Mouse (Mus musculus) kidney, embryonic 15.5 days (tissue): ENCODE measurements at regions not wholly inside any gene's neighbourhood (a gene's known extent, or its start where the extent isn't known, plus 50 kb on each side); places are given as distances from the start of the nearest gene placed in this dataset.

Experiments used
- ATAC-seq: fragments of 200-750 bp; cut with Nextera tagmentation; replicated peaks from 2 replicates; pipeline ENCODE4 v1.8.0; 2017; ENCODE audit warnings: moderate TSS enrichment; ENCODE audit not compliant: low FRiP score
- H3K27ac ChIP-seq: fragments of 300-500 bp; sonication (generic); 2 replicates; pipeline ENCODE4 v1.5.1; 2015; ENCODE audit warnings: mild to moderate bottlenecking, inconsistent platforms
- H3K27me3 ChIP-seq: fragments of 300-500 bp; sonication (generic); 2 replicates; pipeline ENCODE4 v1.6.1; 2015; ENCODE audit warnings: inconsistent platforms
- H3K36me3 ChIP-seq: fragments of 300-500 bp; sonication (generic); 2 replicates; pipeline ENCODE4 v1.6.1; 2015; ENCODE audit warnings: inconsistent platforms
- H3K4me1 ChIP-seq: fragments of 300-500 bp; sonication (generic); 2 replicates; pipeline ENCODE4 v1.6.1; 2015; ENCODE audit warnings: inconsistent platforms
- H3K4me2 ChIP-seq: fragments of 300-500 bp; sonication (generic); 2 replicates; pipeline ENCODE4 v1.6.1; 2015; ENCODE audit warnings: moderate library complexity, mild to moderate bottlenecking, inconsistent platforms
- H3K4me3 ChIP-seq: fragments of 300-500 bp; sonication (generic); replicated peaks from 2 replicates; pipeline ENCODE4 v1.5.1; 2015; ENCODE audit warnings: mild to moderate bottlenecking, inconsistent platforms
- H3K9ac ChIP-seq: fragments of 300-500 bp; sonication (generic); 2 replicates; pipeline ENCODE4 v1.6.1; 2015; ENCODE audit warnings: mild to moderate bottlenecking, inconsistent platforms
- H3K9me3 ChIP-seq: fragments of 300-500 bp; sonication (generic); replicated peaks from 2 replicates; pipeline ENCODE4 v1.6.1; 2016; ENCODE audit warnings: inconsistent platforms
- WGBS: fragments of 180-500 bp; shearing (Covaris S2); methylation state at CpG from one replicate; pipeline ENCODE4 v1.1.7; 2015; ENCODE audit warnings: mixed read lengths; 5-methylcytosine and 5-hydroxymethylcytosine counted together

- WGBS, result 90% methylated on average over 5 of the region's 5 CpGs
- no peak overlapping the region for H3K4me3 ChIP-seq
- no peak for ATAC-seq
Observed at GRCm38 (mm10) chr15:87405689-87406088, 138.4 kb upstream of the Fam19a5 start.

GRCm38 (mm10) chr15:87411978-87412377 lies 132.1 kb upstream of the Fam19a5 start:
- no peaks in the 10 kb centered on the region for H3K9me3 ChIP-seq
- no peak overlapping the region for H3K9ac ChIP-seq

More at GRCm38 (mm10) chr15:87405689-87406088, 138.4 kb upstream of the Fam19a5 start:
- Histone ChIP-seq H3K9ac (no peak overlapping the region), H3K4me1 (no peaks in the 10 kb centered on the region), H3K27ac (no peak overlapping the region), H3K27me3 (no peaks in the 10 kb centered on the region), H3K9me3 (no peaks in the 10 kb centered on the region), H3K36me3 (no peaks in the 10 kb centered on the region), H3K4me2 (no peak overlapping the region)

GRCm38 (mm10) chr15:87415996-87416395 lies 128.1 kb upstream of the Fam19a5 start:
- H3K9me3 ChIP-seq, result no peaks in the 10 kb centered on the region
- no peak for ATAC-seq
- no peak overlapping the region for H3K9ac ChIP-seq
- H3K27me3 ChIP-seq, result no peaks in the 10 kb centered on the region
- no peak overlapping the region for H3K27ac ChIP-seq
- H3K4me1 ChIP-seq, result no peaks in the 10 kb centered on the region
- WGBS, result 88% methylated on average over 7 of the region's 7 CpGs
- no peak overlapping the region for H3K4me3 ChIP-seq
- no peaks in the 10 kb centered on the region for H3K36me3 ChIP-seq
- H3K4me2 ChIP-seq, result no peak overlapping the region

More at GRCm38 (mm10) chr15:87411978-87412377, 132.1 kb upstream of the Fam19a5 start:
- 43% methylated on average over 12 of the region's 12 CpGs for WGBS
- no peak overlapping the region for H3K4me2 ChIP-seq
- H3K36me3 ChIP-seq, result no peaks in the 10 kb centered on the region
- no peaks in the 10 kb centered on the region for H3K27me3 ChIP-seq
- no peak for ATAC-seq
- H3K27ac ChIP-seq, result no peak overlapping the region
- H3K4me3 ChIP-seq, result no peak overlapping the region
- no peaks in the 10 kb centered on the region for H3K4me1 ChIP-seq

GRCm38 (mm10) chr15:87421743-87422142 lies 122.4 kb upstream of the Fam19a5 start:
- H3K4me3 ChIP-seq, result no peak overlapping the region
- no peak overlapping the region for H3K27ac ChIP-seq
- H3K27me3 ChIP-seq, result no peaks in the 10 kb centered on the region
- ATAC-seq, result no peak
- no peak overlapping the region for H3K4me2 ChIP-seq
- H3K9me3 ChIP-seq, result no peaks in the 10 kb centered on the region
- H3K9ac ChIP-seq, result no peak overlapping the region
- no peaks in the 10 kb centered on the region for H3K36me3 ChIP-seq
- 82% methylated on average over 4 of the region's 4 CpGs for WGBS
- H3K4me1 ChIP-seq, result no peaks in the 10 kb centered on the region

DNA sequence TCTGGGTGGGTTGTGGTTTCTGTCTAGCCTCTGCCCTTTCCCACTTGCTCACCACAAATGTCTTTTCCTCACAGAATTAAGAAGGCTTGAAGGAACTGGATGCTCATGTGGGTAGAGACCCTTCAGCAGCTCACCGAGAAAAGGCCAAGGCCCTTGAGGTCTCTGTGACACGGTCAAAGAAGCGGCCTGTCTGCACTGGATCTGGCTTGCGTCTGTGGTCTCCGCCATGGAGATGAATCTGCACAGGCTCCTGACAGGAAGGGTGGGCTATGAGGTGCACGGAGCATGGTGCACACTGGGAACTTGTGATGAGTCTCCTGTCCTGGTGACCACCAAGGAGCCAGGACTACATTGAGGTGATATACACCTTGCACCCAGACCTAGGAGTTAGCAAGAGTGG lies 110.8 kb upstream of the Fam19a5 start:
- Histone ChIP-seq H3K4me1 (no peaks in the 10 kb centered on the region), H3K27ac (no peak overlapping the region), H3K4me2 (no peak overlapping the region), H3K9ac (no peak overlapping the region), H3K27me3 (no peaks in the 10 kb centered on the region), H3K9me3 (no peaks in the 10 kb centered on the region), H3K36me3 (no peaks in the 10 kb centered on the region), H3K4me3 (no peak overlapping the region)
- 89% methylated on average over 6 of the region's 6 CpGs for WGBS
- ATAC-seq, result no peak

- Histone ChIP-seq H3K27me3 (no peaks in the 10 kb centered on the region), H3K4me2 (no peak overlapping the region), H3K9ac (no peak overlapping the region), H3K4me1 (no peaks in the 10 kb centered on the region), H3K36me3 (no peaks in the 10 kb centered on the region), H3K4me3 (no peak overlapping the region), H3K27ac (no peak overlapping the region), H3K9me3 (no peaks in the 10 kb centered on the region)
- WGBS, result 92% methylated on average over 12 of the region's 12 CpGs
- ATAC-seq, result no peak
Observed at GRCm38 (mm10) chr15:87433901-87434300, 110.2 kb upstream of the Fam19a5 start.

GRCm38 (mm10) chr15:87435566-87435965 lies 108.5 kb upstream of the Fam19a5 start:
- no peaks in the 10 kb centered on the region for H3K4me1 ChIP-seq
- H3K9me3 ChIP-seq, result no peaks in the 10 kb centered on the region
- no peak overlapping the region for H3K27ac ChIP-seq
- WGBS, result 93% methylated on average over 2 of the region's 2 CpGs
- no peak for ATAC-seq
- no peaks in the 10 kb centered on the region for H3K27me3 ChIP-seq
- no peaks in the 10 kb centered on the region for H3K36me3 ChIP-seq
- no peak overlapping the region for H3K4me2 ChIP-seq
- no peak overlapping the region for H3K9ac ChIP-seq
- H3K4me3 ChIP-seq, result no peak overlapping the region

DNA sequence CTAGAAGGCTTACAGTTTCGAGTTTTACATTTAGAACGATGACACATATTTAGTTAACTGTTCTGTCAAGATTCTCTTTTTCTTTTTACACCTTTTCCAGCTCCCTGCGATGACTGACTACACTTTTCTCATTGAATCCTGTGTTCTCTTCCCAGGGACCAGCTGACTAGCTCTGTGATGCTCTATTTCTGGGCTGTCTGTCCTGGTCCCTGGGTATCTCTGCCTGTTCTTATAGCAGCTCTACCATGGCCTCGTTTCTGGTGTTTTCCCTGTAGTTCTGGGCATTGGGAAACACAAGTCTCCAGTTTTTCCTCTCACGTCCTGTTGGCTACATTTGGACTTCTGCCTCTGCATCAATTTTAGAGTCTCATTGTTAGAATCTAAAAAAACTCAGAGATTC lies 106.5 kb upstream of the Fam19a5 start:
- no peak overlapping the region for H3K9ac ChIP-seq
- H3K4me1 ChIP-seq, result no peaks in the 10 kb centered on the region
- H3K9me3 ChIP-seq, result no peaks in the 10 kb centered on the region
- no peak overlapping the region for H3K27ac ChIP-seq
- no peak for ATAC-seq
- 80% methylated on average over 5 of the region's 5 CpGs for WGBS
- no peaks in the 10 kb centered on the region for H3K36me3 ChIP-seq
- H3K27me3 ChIP-seq, result no peaks in the 10 kb centered on the region
- no peak overlapping the region for H3K4me3 ChIP-seq
- no peak overlapping the region for H3K4me2 ChIP-seq

GRCm38 (mm10) chr15:87458932-87459331 lies 85.2 kb upstream of the Fam19a5 start:
- H3K9ac ChIP-seq, result no peak overlapping the region
- H3K36me3 ChIP-seq, result no peaks in the 10 kb centered on the region
- no peaks in the 10 kb centered on the region for H3K27me3 ChIP-seq
- H3K27ac ChIP-seq, result no peak overlapping the region
- 16% methylated on average over 1 of the region's 1 CpGs for WGBS
- H3K9me3 ChIP-seq, result no peaks in the 10 kb centered on the region
- H3K4me2 ChIP-seq, result no peak overlapping the region
- ATAC-seq, result no peak
- no peak overlapping the region for H3K4me3 ChIP-seq
- no peaks in the 10 kb centered on the region for H3K4me1 ChIP-seq

DNA sequence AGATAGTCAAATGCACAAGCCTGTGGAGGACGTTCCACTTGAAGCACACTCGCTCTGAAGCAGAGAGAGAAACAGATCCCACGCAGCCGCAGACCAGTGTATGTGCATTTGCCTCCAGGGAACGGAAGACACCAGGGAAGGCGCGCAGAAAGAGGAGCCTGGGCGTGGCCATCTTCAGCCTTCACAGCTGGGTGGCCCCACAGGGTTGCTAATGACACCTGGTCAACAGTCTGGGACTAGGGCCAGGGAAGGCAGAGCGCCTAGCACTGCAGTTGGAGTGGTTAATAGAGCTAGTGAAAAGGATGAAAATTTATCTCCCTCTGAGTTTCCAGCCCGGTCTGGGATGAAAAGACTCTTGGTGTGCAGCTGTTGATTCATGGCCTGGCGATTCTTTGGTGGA lies 67.9 kb upstream of the Fam19a5 start:
- 32% methylated on average over 11 of the region's 11 CpGs for WGBS
- ATAC-seq, result peak; percentile 40; the same call in 1 of the 2 replicates
- H3K27me3 ChIP-seq, result no peaks in the 10 kb centered on the region

DNA sequence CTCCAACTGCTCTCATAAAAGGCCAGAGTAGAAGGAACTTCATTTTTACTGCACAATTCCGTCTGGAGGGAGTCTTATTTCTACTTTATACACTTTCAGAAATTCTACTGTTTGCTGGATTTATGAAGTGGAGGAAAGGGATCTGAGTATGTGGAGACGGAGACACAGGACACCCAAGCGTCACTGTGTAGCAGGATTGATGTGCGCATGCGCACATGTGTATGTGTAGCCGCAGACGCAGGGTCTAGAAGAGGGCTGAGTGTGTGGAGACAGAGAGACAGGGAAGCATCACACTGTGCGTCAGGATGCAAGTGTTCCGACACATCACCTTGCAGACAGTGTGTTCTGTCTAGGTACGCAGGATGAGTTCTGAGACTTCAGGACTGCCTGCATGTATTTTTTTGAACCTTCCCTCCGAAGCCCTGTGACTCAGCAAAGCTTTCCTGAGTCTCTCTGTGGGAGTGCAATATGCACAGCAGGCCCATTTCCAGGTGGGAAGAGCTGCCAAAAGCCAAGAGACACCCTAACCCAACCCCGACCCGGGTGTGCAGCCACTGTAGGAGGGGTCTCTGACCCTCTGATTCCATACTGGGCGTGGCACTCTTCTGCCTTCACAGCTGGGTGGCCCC lies 67.1 kb upstream of the Fam19a5 start:
- ATAC-seq, result no peak

More for the DNA sequence above, 67.9 kb upstream of the Fam19a5 start:
- H3K27ac ChIP-seq, result no peak overlapping the region
- H3K9ac ChIP-seq, result no peak overlapping the region
- H3K36me3 ChIP-seq, result no peaks in the 10 kb centered on the region
- no peak overlapping the region for H3K4me2 ChIP-seq
- H3K4me3 ChIP-seq, result no peak overlapping the region
- no peaks in the 10 kb centered on the region for H3K4me1 ChIP-seq
- no peaks in the 10 kb centered on the region for H3K9me3 ChIP-seq

GRCm38 (mm10) chr15:87480758-87481157 lies 63.3 kb upstream of the Fam19a5 start:
- H3K4me2 ChIP-seq, result no peak overlapping the region
- no peaks in the 10 kb centered on the region for H3K4me1 ChIP-seq
- H3K36me3 ChIP-seq, result no peaks in the 10 kb centered on the region
- H3K9me3 ChIP-seq, result no peaks in the 10 kb centered on the region
- no peak overlapping the region for H3K4me3 ChIP-seq
- H3K27ac ChIP-seq, result no peak overlapping the region
- no peaks in the 10 kb centered on the region for H3K27me3 ChIP-seq
- no peak for ATAC-seq
- WGBS, result 86% methylated on average over 3 of the region's 3 CpGs
- no peak overlapping the region for H3K9ac ChIP-seq

More for the DNA sequence above, 67.1 kb upstream of the Fam19a5 start:
- Histone ChIP-seq H3K9me3 (no peaks in the 10 kb centered on the region), H3K4me2 (no peak overlapping the region), H3K4me3 (no peak overlapping the region), H3K27ac (no peak overlapping the region), H3K4me1 (no peaks in the 10 kb centered on the region), H3K27me3 (no peaks in the 10 kb centered on the region), H3K36me3 (no peaks in the 10 kb centered on the region), H3K9ac (no peak overlapping the region)
- 71% methylated on average over 14 of the region's 14 CpGs for WGBS
